Mouse (Mus musculus): Measurements from ENCODE around the gene Gm11111.
"Not testable (repeated sequence)": the region's sequence is repeated elsewhere in the genome, so short reads cannot be mapped to it uniquely, and the experiment has no call there.

Gm11111 gene

GRCm38 (mm10) chr5:98552395-98552794 is at the start of gene Gm11111:
TSS of gene Gm11111 (plus strand) at chr5:98552695.
- no peak for DNase-seq

- DNase-seq: no peak
Measured at GRCm38 (mm10) chr5:98516214-98516613, 36.3 kb upstream of the Gm11111 start.

GRCm38 (mm10) chr5:98520118-98520517 is 32.4 kb upstream of the Gm11111 start:
- DNase-seq: no peak

- peak; percentile 3 for DNase-seq
Measured at GRCm38 (mm10) chr5:98522270-98522977, 30.1 kb upstream of the Gm11111 start.

- no peak for DNase-seq
Measured at GRCm38 (mm10) chr5:98523050-98523449, 29.4 kb upstream of the Gm11111 start.

- no peak for DNase-seq
Measured at GRCm38 (mm10) chr5:98523783-98524182, 28.7 kb upstream of the Gm11111 start.

- DNase-seq: no peak
Measured at GRCm38 (mm10) chr5:98541333-98541732, 11.2 kb upstream of the Gm11111 start.

GRCm38 (mm10) chr5:98550285-98550684 is 2.2 kb upstream of the Gm11111 start:
- DNase-seq: no peak

GRCm38 (mm10) chr5:98550873-98551272 is 1.6 kb upstream of the Gm11111 start:
- DNase-seq: no peak

- DNase-seq: no peak
Measured at GRCm38 (mm10) chr5:98552811-98553601, 511 bp downstream of the Gm11111 start.

- DNase-seq: no peak
Measured at GRCm38 (mm10) chr5:98561301-98561700, 8.8 kb downstream of the Gm11111 start.

GRCm38 (mm10) chr5:98562806-98563205 is 10.3 kb downstream of the Gm11111 start:
- no peak for DNase-seq

- no peak for DNase-seq
Measured at GRCm38 (mm10) chr5:98563801-98564200, 11.3 kb downstream of the Gm11111 start.

GRCm38 (mm10) chr5:98566461-98567193 is 14.1 kb downstream of the Gm11111 start:
- no peak for DNase-seq

GRCm38 (mm10) chr5:98568481-98568880 is 16.0 kb downstream of the Gm11111 start:
- DNase-seq: no peak

GRCm38 (mm10) chr5:98569029-98569513 is 16.6 kb downstream of the Gm11111 start:
- DNase-seq: no peak

GRCm38 (mm10) chr5:98572392-98572791 is 19.9 kb downstream of the Gm11111 start:
- DNase-seq: peak; percentile 5

- no peak for DNase-seq
Measured at GRCm38 (mm10) chr5:98574711-98575470, 22.4 kb downstream of the Gm11111 start.

GRCm38 (mm10) chr5:98575471-98575834 is 23.0 kb downstream of the Gm11111 start:
- no peak for DNase-seq

- DNase-seq: not testable (repeated sequence)
Measured at GRCm38 (mm10) chr5:98576538-98576937, 24.0 kb downstream of the Gm11111 start.

- DNase-seq: no peak
Measured at GRCm38 (mm10) chr5:98578398-98578797, 25.9 kb downstream of the Gm11111 start.

GRCm38 (mm10) chr5:98580811-98581210 is 28.3 kb downstream of the Gm11111 start:
- DNase-seq: no peak

GRCm38 (mm10) chr5:98582051-98582450 is 29.6 kb downstream of the Gm11111 start:
- no peak for DNase-seq
